Comparison of ENCODE assay signal across 17 mouse cellular contexts in the genomic region with DNA sequence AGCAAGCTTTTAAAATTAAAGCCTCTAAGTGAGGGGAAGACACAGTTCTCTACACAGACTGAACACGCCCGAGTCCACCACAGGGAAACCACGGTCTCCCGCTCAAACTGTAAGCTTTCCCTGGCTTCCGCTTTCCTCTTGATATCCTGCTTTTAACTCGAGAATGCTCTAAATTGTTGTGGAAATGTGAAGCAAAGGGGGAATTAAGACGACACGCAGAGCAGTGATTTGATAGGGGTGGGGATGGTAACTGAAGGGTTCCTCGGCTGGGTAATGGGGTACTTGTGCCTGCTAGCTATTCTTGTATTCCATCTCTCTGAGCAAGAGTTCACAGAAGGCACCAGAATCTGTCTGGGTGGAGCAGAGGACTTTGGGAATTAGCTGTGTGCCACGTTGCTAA. TPM values are rescaled to one million over a fixed set of nuclear protein-coding genes. Genes with fewer than 3 reads are reported as not detected.
DNase-seq lines count a peak whose midpoint lies in the region; ATAC-seq lines count a peak whose summit lies in the region.
"Had no signal": no experiment of that assay in that cellular context is flagged by ENCODE, and none has a peak within 500 bp of the region (broad histone marks: within the 10 kb centered on the region; RNA-seq: fewer than 3 reads in every experiment).

No protein-coding gene starts in this region.

- H3K4me2 ChIP-seq in embryonic facial prominence, embryonic 12.5 days (replicated peaks) = 0 out of 2 replicates have a peak overlapping the region, but pooled peaks have one; percentile 0
- H3K4me2 ChIP-seq in hindbrain, embryonic 14.5 days (replicated peaks) = 0 out of 2 replicates have a peak overlapping the region, but pooled peaks have one; percentile 10
- H3K4me2 ChIP-seq in hindbrain, embryonic 13.5 days = no peak overlapping the region
- peak overlapping the region; percentile 10; the same call in 1 of the 2 replicates for H3K4me2 ChIP-seq in hindbrain, embryonic 16.5 days (ENCODE audit: low read length)

- H3K27ac ChIP-seq in embryonic facial prominence, embryonic 12.5 days = no peak overlapping the region
- H3K27ac ChIP-seq in embryonic facial prominence, embryonic 10.5 days (replicated peaks) = no peak overlapping the region
- H3K27ac ChIP-seq in hindbrain, embryonic 14.5 days = no peak overlapping the region
- H3K27ac ChIP-seq in hindbrain, embryonic 13.5 days = no peak overlapping the region
- no peak overlapping the region for H3K27ac ChIP-seq in hindbrain, embryonic 16.5 days (ENCODE audit: low read depth, low read length)
- H3K27ac ChIP-seq: macrophage had no signal

- intact Hi-C loops in left cerebral cortex, postnatal 10 days (cut with DNase I) = no loop called here

- no peaks in the 10 kb centered on the region for H3K36me3 ChIP-seq in embryonic facial prominence, embryonic 12.5 days
- H3K36me3 ChIP-seq in embryonic facial prominence, embryonic 10.5 days (replicated peaks) = no peaks in the 10 kb centered on the region
- H3K36me3 ChIP-seq in hindbrain, embryonic 14.5 days (replicated peaks; ENCODE audit: control insufficient read depth, insufficient read depth) = no peaks in the 10 kb centered on the region
- H3K36me3 ChIP-seq in hindbrain, embryonic 13.5 days = no peaks in the 10 kb centered on the region
- no peaks in the 10 kb centered on the region for H3K36me3 ChIP-seq in hindbrain, embryonic 16.5 days (ENCODE audit: control insufficient read depth, insufficient read depth, low read length)

- peaks cover 11% of the 10 kb centered on the region for H3K4me1 ChIP-seq in embryonic facial prominence, embryonic 12.5 days
- H3K4me1 ChIP-seq in embryonic facial prominence, embryonic 10.5 days = peaks cover 45% of the 10 kb centered on the region
- peaks cover 16% of the 10 kb centered on the region; the same call in 1 of the 2 replicates for H3K4me1 ChIP-seq in hindbrain, embryonic 14.5 days (replicated peaks; ENCODE audit: control insufficient read depth, insufficient read depth, low read length)
- H3K4me1 ChIP-seq in hindbrain, embryonic 13.5 days (replicated peaks) = peaks cover 30% of the 10 kb centered on the region
- H3K4me1 ChIP-seq in hindbrain, embryonic 16.5 days (ENCODE audit: control insufficient read depth, insufficient read depth, low read depth, low read length) = peaks cover 8% of the 10 kb centered on the region

- H3K4me3 ChIP-seq in embryonic facial prominence, embryonic 12.5 days = no peak overlapping the region
- H3K4me3 ChIP-seq in embryonic facial prominence, embryonic 10.5 days = no peak overlapping the region
- H3K4me3 ChIP-seq in hindbrain, embryonic 14.5 days (replicated peaks; ENCODE audit: low read length) = no peak overlapping the region
- H3K4me3 ChIP-seq in hindbrain, embryonic 13.5 days = no peak overlapping the region
- no peak overlapping the region for H3K4me3 ChIP-seq in hindbrain, embryonic 16.5 days (ENCODE audit: low read length)

- ATAC-seq in embryonic facial prominence, embryonic 12.5 days (ENCODE audit: insufficient number of reproducible peaks, insufficient read depth, low FRiP score, low TSS enrichment) = no peak
- ATAC-seq in hindbrain, embryonic 14.5 days (ENCODE audit: low FRiP score) = no peak
- ATAC-seq in hindbrain, embryonic 13.5 days (ENCODE audit: low FRiP score) = no peak
- ATAC-seq in hindbrain, embryonic 16.5 days = no peak
- ATAC-seq: midbrain, embryonic 16.5 days had no signal

- H3K27me3 ChIP-seq in embryonic facial prominence, embryonic 12.5 days = no peaks in the 10 kb centered on the region; the same call in 1 of the 2 replicates
- H3K27me3 ChIP-seq in embryonic facial prominence, embryonic 10.5 days (replicated peaks; ENCODE audit: low read depth, poor library complexity, severe bottlenecking) = peaks cover 17% of the 10 kb centered on the region
- peaks cover 5% of the 10 kb centered on the region; the same call in 1 of the 2 replicates for H3K27me3 ChIP-seq in hindbrain, embryonic 14.5 days (ENCODE audit: control insufficient read depth, insufficient read depth, low read length)
- 0 out of 2 replicates have a peak, but pooled peaks cover 6% of the 10 kb centered on the region for H3K27me3 ChIP-seq in hindbrain, embryonic 13.5 days
- H3K27me3 ChIP-seq in hindbrain, embryonic 16.5 days (replicated peaks; ENCODE audit: control insufficient read depth, insufficient read depth, low read length) = no peaks in the 10 kb centered on the region

- no peaks in the 10 kb centered on the region for H3K9me3 ChIP-seq in embryonic facial prominence, embryonic 12.5 days
- no peaks in the 10 kb centered on the region for H3K9me3 ChIP-seq in embryonic facial prominence, embryonic 10.5 days
- no peaks in the 10 kb centered on the region for H3K9me3 ChIP-seq in hindbrain, embryonic 14.5 days (ENCODE audit: control insufficient read depth, low read length)
- no peaks in the 10 kb centered on the region for H3K9me3 ChIP-seq in hindbrain, embryonic 13.5 days
- H3K9me3 ChIP-seq in hindbrain, embryonic 16.5 days (ENCODE audit: control insufficient read depth, low read length) = no peaks in the 10 kb centered on the region

- 34% methylated on average over 10 of the region's 10 CpGs for WGBS in embryonic facial prominence, embryonic 12.5 days
- WGBS in embryonic facial prominence, embryonic 10.5 days = 53% methylated on average over 10 of the region's 10 CpGs
- WGBS in hindbrain, embryonic 14.5 days = 46% methylated on average over 10 of the region's 10 CpGs
- WGBS in hindbrain, embryonic 13.5 days = 55% methylated on average over 10 of the region's 10 CpGs
- 45% methylated on average over 10 of the region's 10 CpGs for WGBS in hindbrain, embryonic 16.5 days

- DNase-seq in embryonic facial prominence, embryonic 10.5 days (ENCODE audit: low spot score) = no peak
- DNase-seq in hindbrain, embryonic 14.5 days (ENCODE audit: low spot score) = no peak
- DNase-seq in R1 (ENCODE audit: low read depth, low spot score) = peak; percentile 69
- no peak for DNase-seq in testis, postnatal 14 days (ENCODE audit: low spot score)
- DNase-seq in left cerebral cortex, postnatal 10 days (ENCODE audit: extremely low spot score in 1 of 2, low spot score in 2 of 2) = no peak
- DNase-seq: adrenal gland, postnatal 14 days; gastrocnemius, postnatal 25 days; heart, postnatal 10 days; kidney, adult 11 months; liver; lung, adult 2 months; thymus, postnatal 4 days had no signal

- no peak overlapping the region for H3K9ac ChIP-seq in embryonic facial prominence, embryonic 12.5 days
- H3K9ac ChIP-seq in hindbrain, embryonic 14.5 days = no peak overlapping the region
- H3K9ac ChIP-seq in hindbrain, embryonic 13.5 days = no peak overlapping the region
- H3K9ac ChIP-seq in hindbrain, embryonic 16.5 days (ENCODE audit: low read depth, low read length) = no peak overlapping the region

RNA-seq across cellular contexts. Expression of gene Ankrd6, which starts 1.9 kb away (rescaled TPM):
- polyA plus RNA-seq in embryonic facial prominence, embryonic 12.5 days (2016; fragmentation: Nextera tagmentation; extraction: Ambion mirVana) = 12.6 and 12.7 TPM in 2 replicates
- 12.2 and 16.4 TPM in 2 replicates for polyA plus RNA-seq in embryonic facial prominence, embryonic 10.5 days (2016; fragmentation: Nextera tagmentation; extraction: Ambion mirVana)
- 23.0 and 24.7 TPM in 2 replicates for polyA plus RNA-seq in hindbrain, embryonic 14.5 days (2014; fragmentation: Nextera tagmentation; extraction: Ambion mirVana)
- 19.0 and 22.4 TPM in 2 replicates for polyA plus RNA-seq in hindbrain, embryonic 13.5 days (2015; fragmentation: Nextera tagmentation; extraction: Ambion mirVana)
- 22.2 and 27.1 TPM in 2 replicates for polyA plus RNA-seq in hindbrain, embryonic 16.5 days (2015; fragmentation: Nextera tagmentation; extraction: Ambion mirVana)
- total RNA-seq in left cerebral cortex, postnatal 10 days (2021) = 10 to 100 TPM; 23.1 to 25.3 TPM

RNA-seq across cellular contexts. Expression of gene Rragd, which starts 34.1 kb away (rescaled TPM):
- polyA plus RNA-seq in embryonic facial prominence, embryonic 12.5 days (2016; fragmentation: Nextera tagmentation; extraction: Ambion mirVana) = 16.1 and 19.6 TPM in 2 replicates
- polyA plus RNA-seq in embryonic facial prominence, embryonic 10.5 days (2016; fragmentation: Nextera tagmentation; extraction: Ambion mirVana) = 22.5 and 22.9 TPM in 2 replicates
- 35.8 and 40.0 TPM in 2 replicates for polyA plus RNA-seq in hindbrain, embryonic 14.5 days (2014; fragmentation: Nextera tagmentation; extraction: Ambion mirVana)
- polyA plus RNA-seq in hindbrain, embryonic 13.5 days (2015; fragmentation: Nextera tagmentation; extraction: Ambion mirVana) = 30.6 and 36.2 TPM in 2 replicates
- 31.1 and 31.3 TPM in 2 replicates for polyA plus RNA-seq in hindbrain, embryonic 16.5 days (2015; fragmentation: Nextera tagmentation; extraction: Ambion mirVana)
- 10 to 100 TPM; 67.1 to 80.1 TPM for total RNA-seq in left cerebral cortex, postnatal 10 days (2021)
